In genomic region chr11:3162236-3162897, GRCm38 (mm10) we compare ENCODE assay signal across 7 mouse cellular contexts. TPM values are rescaled to one million over a fixed set of nuclear protein-coding genes. Genes with fewer than 3 reads are reported as not detected.
DNase-seq lines count a peak whose midpoint lies in the region; ATAC-seq and TF ChIP-seq lines count a peak whose summit lies in the region.
"Not testable (repeated sequence)": the region's sequence is repeated elsewhere in the genome, so short reads cannot be mapped to it uniquely, and the experiment has no call there.

No protein-coding gene starts in this region.

- not testable (repeated sequence) for TF ChIP-seq POLR2A in cerebellum, adult 2 months (IDR thresholded peaks at IDR 0.05; ENCODE audit: borderline replicate concordance, insufficient read depth, low read length)

- not testable (repeated sequence) for H3K9me3 ChIP-seq in heart, postnatal 0 days (replicated peaks; ENCODE audit: control insufficient read depth, low read length)
- H3K9me3 ChIP-seq in kidney, embryonic 15.5 days (replicated peaks) = peaks cover 19% of the 10 kb centered on the region
- H3K9me3 ChIP-seq in limb, embryonic 15.5 days = peaks cover 16% of the 10 kb centered on the region
- peaks cover 20% of the 10 kb centered on the region for H3K9me3 ChIP-seq in midbrain, embryonic 14.5 days (ENCODE audit: control insufficient read depth, low read length)

- not testable (repeated sequence) for H3K27me3 ChIP-seq in cerebellum, adult 2 months (ENCODE audit: control insufficient read depth, insufficient read depth, low read length); heart, postnatal 0 days (ENCODE audit: control insufficient read depth, insufficient read depth, low read length); kidney, embryonic 15.5 days; limb, embryonic 15.5 days; midbrain, embryonic 14.5 days (ENCODE audit: control insufficient read depth, insufficient read depth, low read length)

- H3K27ac ChIP-seq in cerebellum, adult 2 months (ENCODE audit: insufficient read depth, low read length); heart, postnatal 0 days (ENCODE audit: low read depth); kidney, embryonic 15.5 days; limb, embryonic 15.5 days; midbrain, embryonic 14.5 days (replicated peaks; ENCODE audit: low read depth, low read length): not testable (repeated sequence)

- not testable (repeated sequence) for H3K4me2 ChIP-seq in heart, postnatal 0 days (ENCODE audit: low read depth, low read length); kidney, embryonic 15.5 days; limb, embryonic 15.5 days; midbrain, embryonic 14.5 days (ENCODE audit: low read length)

- peak; percentile 47 to 49 for DNase-seq in cerebellum, adult 2 months
- DNase-seq in forelimb bud, embryonic 11.5 days (ENCODE audit: low read depth, low spot score) = peak; percentile 21
- DNase-seq in heart, postnatal 0 days (ENCODE audit: low spot score); midbrain, embryonic 14.5 days: not testable (repeated sequence)
- DNase-seq in spleen, postnatal 14 days (ENCODE audit: low spot score in 2 of 2) = peak; percentile 53 to 72

- not testable (repeated sequence) for TF ChIP-seq CTCF in cerebellum, adult 2 months (IDR thresholded peaks at IDR 0.05; ENCODE audit: borderline replicate concordance, insufficient read depth, low read depth, low read length); heart, postnatal 0 days (IDR thresholded peaks at IDR 0.05; ENCODE audit: low read depth)

- H3K4me1 ChIP-seq in cerebellum, adult 2 months (ENCODE audit: control insufficient read depth, insufficient read depth, low read length); heart, postnatal 0 days (ENCODE audit: control insufficient read depth, insufficient read depth); kidney, embryonic 15.5 days; limb, embryonic 15.5 days; midbrain, embryonic 14.5 days (ENCODE audit: control insufficient read depth, insufficient read depth, low read length): not testable (repeated sequence)

- not testable (repeated sequence) for H3K4me3 ChIP-seq in cerebellum, adult 2 months (replicated peaks; ENCODE audit: insufficient read depth, low read depth, low read length); heart, postnatal 0 days (ENCODE audit: low read depth, low read length); kidney, embryonic 15.5 days (replicated peaks); limb, embryonic 15.5 days; midbrain, embryonic 14.5 days (replicated peaks; ENCODE audit: low read depth, low read length)

- 66% methylated on average over 5 of the region's 5 CpGs for WGBS in cerebellum, adult 2 months
- WGBS in heart, postnatal 0 days = 58% methylated on average over 5 of the region's 5 CpGs
- 56% methylated on average over 5 of the region's 5 CpGs for WGBS in kidney, embryonic 15.5 days
- 66% methylated on average over 5 of the region's 5 CpGs for WGBS in limb, embryonic 15.5 days
- WGBS in midbrain, embryonic 14.5 days = 68% methylated on average over 5 of the region's 5 CpGs

- ATAC-seq in heart, postnatal 0 days (ENCODE audit: insufficient read depth, low read depth) = peak; percentile 17
- ATAC-seq in kidney, embryonic 15.5 days (replicated peaks; ENCODE audit: low FRiP score) = peak; percentile 43
- peak; percentile 50; the same call in 1 of the 2 replicates for ATAC-seq in limb, embryonic 15.5 days (ENCODE audit: insufficient number of reproducible peaks, low FRiP score, low TSS enrichment, low read depth)
- ATAC-seq in midbrain, embryonic 14.5 days (ENCODE audit: low FRiP score, low TSS enrichment) = peak; percentile 41

- TF ChIP-seq EP300 in heart, postnatal 0 days (IDR thresholded peaks at IDR 0.05; ENCODE audit: low read depth) = not testable (repeated sequence)

- not testable (repeated sequence) for H3K36me3 ChIP-seq in heart, postnatal 0 days (replicated peaks; ENCODE audit: control insufficient read depth, insufficient read depth, low read length); kidney, embryonic 15.5 days; limb, embryonic 15.5 days; midbrain, embryonic 14.5 days (ENCODE audit: control insufficient read depth, insufficient read depth, low read length)

- H3K9ac ChIP-seq in heart, postnatal 0 days (replicated peaks; ENCODE audit: low read depth, low read length); kidney, embryonic 15.5 days; limb, embryonic 15.5 days; midbrain, embryonic 14.5 days (replicated peaks; ENCODE audit: low read length): not testable (repeated sequence)

RNA-seq across cellular contexts. Expression of gene Sfi1, which starts 30.9 kb away (rescaled TPM):
- polyA plus RNA-seq in cerebellum, adult 2 months (2012; rRNA removed) = 24.1 and 26.6 TPM in 2 replicates
- 7.1 and 13.2 TPM in 2 replicates for total RNA-seq in heart, postnatal 0 days (2014; rRNA removed; ENCODE audit: low replicate concordance)
- 5.3 and 5.4 TPM in 2 replicates for polyA plus RNA-seq in heart, postnatal 0 days (2015; fragmentation: Nextera tagmentation; extraction: Ambion mirVana)
- 12.9 and 15.3 TPM in 2 replicates for polyA plus RNA-seq in kidney, embryonic 15.5 days (2015; fragmentation: Nextera tagmentation; extraction: Ambion mirVana)
- 14.4 and 15.8 TPM in 2 replicates for polyA plus RNA-seq in limb, embryonic 15.5 days (2015; fragmentation: Nextera tagmentation; extraction: Ambion mirVana)
- polyA plus RNA-seq in midbrain, embryonic 14.5 days (2014; fragmentation: Nextera tagmentation; extraction: Ambion mirVana) = 11.2 and 13.2 TPM in 2 replicates

RNA-seq across cellular contexts. Expression of gene Eif4enif1, which starts 39.8 kb away (rescaled TPM):
- polyA plus RNA-seq in cerebellum, adult 2 months (2012; rRNA removed) = 57.4 and 59.0 TPM in 2 replicates
- 34.4 and 58.2 TPM in 2 replicates for total RNA-seq in heart, postnatal 0 days (2014; rRNA removed; ENCODE audit: low replicate concordance)
- polyA plus RNA-seq in heart, postnatal 0 days (2015; fragmentation: Nextera tagmentation; extraction: Ambion mirVana) = 16.9 and 19.0 TPM in 2 replicates
- 51.3 and 55.3 TPM in 2 replicates for polyA plus RNA-seq in kidney, embryonic 15.5 days (2015; fragmentation: Nextera tagmentation; extraction: Ambion mirVana)
- 38.5 and 45.8 TPM in 2 replicates for polyA plus RNA-seq in limb, embryonic 15.5 days (2015; fragmentation: Nextera tagmentation; extraction: Ambion mirVana)
- 44.6 and 55.3 TPM in 2 replicates for polyA plus RNA-seq in midbrain, embryonic 14.5 days (2014; fragmentation: Nextera tagmentation; extraction: Ambion mirVana)
